Mouse (Mus musculus) limb, embryonic 14.5 days (tissue): ENCODE measurements around the gene Cmpk2. TPM values are rescaled to one million over a fixed set of nuclear protein-coding genes. Genes with fewer than 3 reads are reported as not detected.

ENCODE experiments used
- ATAC-seq: fragments of 200-750 bp; cut with Nextera tagmentation; 2 replicates; pipeline ENCODE4 v1.8.0; 2017; ENCODE audit warnings: low read depth, moderate number of reproducible peaks, moderate TSS enrichment; ENCODE audit not compliant: low FRiP score
- DNase-seq: peaks from one replicate; pipeline ENCODE4 v3.0.0-alpha.2; 2015; ENCODE audit warnings: low spot score
- H3K27ac ChIP-seq: fragments of 300-500 bp; sonication (generic); replicated peaks from 2 replicates; pipeline ENCODE4 v1.5.1; 2014; ENCODE audit warnings: low read depth, mild to moderate bottlenecking, low read length, moderate library complexity, mixed read lengths
- H3K27me3 ChIP-seq: fragments of 300-500 bp; sonication (generic); 2 replicates; pipeline ENCODE4 v1.6.1; 2014; ENCODE audit warnings: low read length, mixed read lengths; ENCODE audit not compliant: control insufficient read depth, insufficient read depth
- H3K36me3 ChIP-seq: fragments of 300-500 bp; sonication (generic); 2 replicates; pipeline ENCODE4 v1.6.1; 2014; ENCODE audit warnings: mild to moderate bottlenecking, low read length, moderate library complexity, mixed read lengths; ENCODE audit not compliant: control insufficient read depth, insufficient read depth
- H3K4me1 ChIP-seq: fragments of 300-500 bp; sonication (generic); 2 replicates; pipeline ENCODE4 v1.6.1; 2014; ENCODE audit warnings: antibody characterized with exemption, low read length, mixed read lengths; ENCODE audit not compliant: control insufficient read depth, insufficient read depth
- H3K4me2 ChIP-seq: fragments of 300-500 bp; sonication (generic); replicated peaks from 2 replicates; pipeline ENCODE4 v1.6.1; 2014; ENCODE audit warnings: low read depth, mild to moderate bottlenecking, low read length, moderate library complexity; ENCODE audit not compliant: severe bottlenecking
- H3K4me3 ChIP-seq: fragments of 300-500 bp; sonication (generic); replicated peaks from 2 replicates; pipeline ENCODE4 v1.5.1; 2014; ENCODE audit warnings: low read length
- H3K9ac ChIP-seq: fragments of 300-500 bp; sonication (generic); 2 replicates; pipeline ENCODE4 v1.6.1; 2014; ENCODE audit warnings: mild to moderate bottlenecking, low read depth, low read length, moderate library complexity; ENCODE audit not compliant: severe bottlenecking
- H3K9me3 ChIP-seq: fragments of 300-500 bp; sonication (generic); 2 replicates; pipeline ENCODE4 v1.6.1; 2016; ENCODE audit warnings: low read length; ENCODE audit not compliant: control insufficient read depth
- POLR2A ChIP-seq: fragments of 200-500 bp; IDR thresholded peaks from 2 replicates; pipeline ENCODE4 v1.8.0; 2012; ENCODE audit warnings: inconsistent platforms, mild to moderate bottlenecking, moderate library complexity, borderline replicate concordance; ENCODE audit not compliant: insufficient read depth, insufficient read length; ENCODE audit errors: extremely low read depth
- WGBS: fragments of 180-500 bp; shearing (Covaris S2); extraction: QIAGEN DNeasy Blood & Tissue Kit; methylation state at CpG from one replicate; pipeline ENCODE4 v1.1.7; 2014; 5-methylcytosine and 5-hydroxymethylcytosine counted together
- polyA plus RNA-seq, 2 experiments: library from polyadenylated mRNA; depleted of rRNA in 1 of 2; stranded (reverse) in 1 of 2; unstranded in 1 of 2; fragments of >200 nt; fragmentation: Nextera tagmentation in 1 of 2; extraction: Ambion mirVana in 1 of 2; gene quantifications; 2 replicates each; pipeline versions ENCODE4 v1.2.1 to v1.2.3; 2012 to 2014

The Cmpk2 gene
- polyA plus RNA-seq, 2 experiments: 4.0 to 7.2 TPM

DNA sequence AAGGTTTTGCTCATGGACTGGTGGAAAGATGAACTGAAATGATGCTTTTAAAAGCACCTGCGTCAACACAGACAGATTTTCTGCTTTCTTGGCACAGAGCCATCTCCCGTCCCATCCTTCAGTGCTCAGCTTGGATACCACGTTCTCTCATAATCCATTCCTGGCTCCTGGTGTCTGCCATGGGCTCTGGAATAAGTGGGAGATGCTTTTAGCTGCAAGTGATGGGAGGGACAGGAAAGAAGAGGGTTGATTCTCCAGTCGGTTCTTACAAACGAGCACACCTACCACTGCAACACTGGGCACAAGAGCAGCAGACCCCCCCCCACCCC lies 56.7 kb downstream of the Cmpk2 start:
- no peak overlapping the region for H3K27ac ChIP-seq

More for the DNA sequence above, 56.7 kb downstream of the Cmpk2 start:
- no peak for DNase-seq
- Histone ChIP-seq H3K27me3 (no peaks in the 10 kb centered on the region), H3K4me2 (no peak overlapping the region), H3K9me3 (no peaks in the 10 kb centered on the region), H3K36me3 (no peaks in the 10 kb centered on the region), H3K4me3 (no peak overlapping the region), H3K9ac (no peak overlapping the region), H3K4me1 (peaks cover 10% of the 10 kb centered on the region; the same call in 1 of the 2 replicates)
- no peak for ATAC-seq
- no peak for TF ChIP-seq POLR2A
- WGBS: 70% methylated on average over 5 of the region's 5 CpGs

Other genes starting within 250 kb of the Cmpk2 start
- gene Rnf144a, start 54.0 kb upstream of the Cmpk2 start, polyA plus RNA-seq (2012; rRNA removed): 34.6 and 37.4 TPM in 2 replicates
- 32.8 and 33.3 TPM in 2 replicates for gene Rnf144a, start 54.0 kb upstream of the Cmpk2 start, polyA plus RNA-seq (2014; fragmentation: Nextera tagmentation; extraction: Ambion mirVana)
- gene Rsad2, start 12.8 kb upstream of the Cmpk2 start, polyA plus RNA-seq (2012; rRNA removed): 0.46 and 0.55 TPM in 2 replicates
- 0.66 and 0.91 TPM in 2 replicates for gene Rsad2, start 12.8 kb upstream of the Cmpk2 start, polyA plus RNA-seq (2014; fragmentation: Nextera tagmentation; extraction: Ambion mirVana)